Mouse (Mus musculus) splenic B cell, adult 2 months (primary cell): ENCODE data around the gene Tmem189.
"Not testable (repeated sequence)": the region's sequence is repeated elsewhere in the genome, so short reads cannot be mapped to it uniquely, and the experiment has no call there.

Experiments used
- DNase-seq: peaks from one replicate; pipeline ENCODE4 v3.0.0-alpha.2; 2011; ENCODE audit warnings: low read depth, low spot score
- H3K27me3 ChIP-seq: 2 replicates; pipeline ENCODE4 v1.6.1; 2012; ENCODE audit warnings: mild to moderate bottlenecking, low read length, moderate library complexity, mixed read lengths; ENCODE audit not compliant: control insufficient read depth, poor library complexity, insufficient read depth, severe bottlenecking
- H3K36me3 ChIP-seq: 2 replicates; pipeline ENCODE4 v1.6.1; 2012; ENCODE audit warnings: mild to moderate bottlenecking, low read length, moderate library complexity, mixed read lengths; ENCODE audit not compliant: control insufficient read depth, poor library complexity, insufficient read depth, severe bottlenecking

Gene Tmem189

DNA sequence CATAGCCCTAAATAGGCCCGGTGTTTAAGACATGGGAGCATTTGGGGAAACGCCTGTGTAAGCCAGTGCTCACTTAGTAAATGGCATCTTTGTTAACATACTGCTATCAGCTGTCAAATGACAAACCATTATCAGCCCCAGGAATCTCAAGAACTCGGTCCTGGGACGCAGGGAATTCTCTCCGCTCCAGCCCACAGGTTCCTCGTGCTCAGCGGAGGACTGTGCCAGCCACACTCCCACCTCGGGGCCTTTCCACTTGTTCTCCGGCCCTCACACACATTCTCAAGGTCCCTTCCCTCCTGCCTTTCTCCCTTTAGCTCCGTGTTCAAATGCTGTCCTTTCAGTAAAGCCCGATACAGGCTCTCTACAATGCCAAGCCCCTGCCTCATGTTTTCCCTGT is 30.9 kb downstream of the Tmem189 start:
- no peaks in the 10 kb centered on the region for H3K27me3 ChIP-seq

GRCm38 (mm10) chr2:167657973-167658372 is 31.6 kb downstream of the Tmem189 start:
- no peak for DNase-seq
- peaks cover 3% of the 10 kb centered on the region for H3K36me3 ChIP-seq
- H3K27me3 ChIP-seq: no peaks in the 10 kb centered on the region

More for the DNA sequence above, 30.9 kb downstream of the Tmem189 start:
- peaks cover 3% of the 10 kb centered on the region for H3K36me3 ChIP-seq
- no peak for DNase-seq

DNA sequence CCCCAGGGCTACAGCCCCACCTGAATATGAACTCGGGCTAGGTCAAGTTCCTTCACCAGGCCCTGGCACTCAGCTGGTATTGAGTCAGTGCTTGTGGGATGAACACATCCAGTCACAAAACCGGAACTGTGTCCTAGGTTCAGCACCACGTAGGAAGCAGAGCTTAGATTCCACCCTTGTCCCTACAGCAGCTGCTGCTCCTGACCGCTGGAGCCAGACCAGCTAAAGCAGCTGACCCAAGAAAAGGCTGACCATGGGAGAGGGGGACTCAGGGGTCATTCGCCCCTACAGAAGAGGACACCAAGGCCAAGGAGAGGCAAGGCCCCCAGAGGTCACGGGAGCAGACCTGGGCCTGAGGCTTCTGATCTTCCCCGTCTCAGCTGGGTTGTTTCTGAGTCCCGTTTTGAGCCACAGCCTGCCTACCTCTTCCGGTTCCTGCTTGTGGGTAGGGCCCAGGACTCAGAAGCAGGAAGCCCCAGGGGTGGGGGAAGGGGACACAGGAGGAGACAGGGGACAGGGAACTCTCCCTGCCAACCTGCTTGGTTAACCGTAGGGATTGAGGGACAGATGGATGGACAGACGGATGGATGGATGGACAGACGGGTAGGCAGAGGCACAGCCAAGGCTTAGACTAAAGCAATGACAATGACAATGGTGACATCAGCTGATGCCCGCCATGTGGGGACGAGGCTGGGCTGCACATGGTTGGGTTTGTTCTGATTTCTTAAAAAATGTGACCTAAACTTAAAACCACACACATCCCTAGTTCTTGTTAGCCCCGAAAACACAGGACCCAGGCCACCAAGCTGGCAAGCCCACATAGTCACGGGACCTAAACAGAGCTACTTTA is 32.8 kb downstream of the Tmem189 start:
- DNase-seq: peak; percentile 87

DNA sequence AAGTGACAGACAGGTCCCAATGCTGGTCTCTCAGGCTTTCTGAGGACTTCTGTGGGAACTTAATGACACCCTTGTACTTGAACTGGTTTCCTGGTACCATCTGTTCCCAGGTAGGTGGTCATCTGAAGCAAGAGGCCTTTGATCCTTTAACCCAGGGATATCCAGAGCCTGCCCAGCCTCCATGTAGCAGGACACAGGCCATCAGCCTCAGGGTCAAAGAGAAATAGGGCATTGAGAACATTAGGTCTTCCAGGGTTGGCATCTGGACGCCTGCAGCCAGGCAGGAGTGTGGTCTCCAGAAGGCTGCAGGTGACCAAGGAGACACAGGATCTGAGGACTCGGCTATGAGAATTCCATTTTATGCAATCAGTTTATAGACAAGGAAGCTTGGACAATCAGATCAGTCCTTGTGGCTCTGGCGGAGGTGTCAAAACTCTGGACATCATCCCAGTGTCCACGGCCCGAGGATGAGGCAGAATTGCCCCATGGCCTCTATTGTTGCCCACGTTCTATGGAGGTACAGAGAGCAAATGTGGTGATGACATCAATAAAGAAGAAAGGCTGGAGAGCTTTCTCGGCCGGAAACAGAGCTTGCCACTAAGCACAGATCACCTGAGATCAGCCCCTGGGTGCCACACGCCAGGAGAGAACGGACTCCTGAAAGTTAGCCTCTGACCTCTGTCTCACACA is 34.6 kb downstream of the Tmem189 start:
- Histone ChIP-seq H3K27me3 (no peaks in the 10 kb centered on the region), H3K36me3 (peaks cover 5% of the 10 kb centered on the region)
- DNase-seq: no peak

More for the DNA sequence above, 32.8 kb downstream of the Tmem189 start:
- Histone ChIP-seq H3K27me3 (no peaks in the 10 kb centered on the region), H3K36me3 (peaks cover 5% of the 10 kb centered on the region)

DNA sequence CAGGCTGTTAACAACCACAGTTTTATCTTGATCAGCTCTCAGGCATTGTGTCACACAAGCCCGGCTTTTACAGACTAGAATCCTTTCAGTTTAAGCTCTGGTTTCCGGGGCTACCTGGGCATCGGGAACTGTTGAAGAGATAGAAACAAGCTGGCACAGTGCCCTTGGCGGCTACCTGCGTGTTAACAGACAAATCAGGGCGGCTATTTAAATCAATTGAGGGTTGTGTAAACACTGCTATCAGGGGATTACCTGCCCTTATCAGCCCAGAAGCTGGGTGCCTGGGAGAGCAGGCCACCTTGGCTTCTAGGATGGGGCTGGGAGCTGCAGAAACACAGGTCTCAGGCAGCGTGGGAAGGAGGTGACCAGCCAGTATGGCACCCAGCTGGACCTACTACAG is 36.9 kb downstream of the Tmem189 start:
- DNase-seq: no peak
- H3K36me3 ChIP-seq: peaks cover 5% of the 10 kb centered on the region
- no peaks in the 10 kb centered on the region for H3K27me3 ChIP-seq

DNA sequence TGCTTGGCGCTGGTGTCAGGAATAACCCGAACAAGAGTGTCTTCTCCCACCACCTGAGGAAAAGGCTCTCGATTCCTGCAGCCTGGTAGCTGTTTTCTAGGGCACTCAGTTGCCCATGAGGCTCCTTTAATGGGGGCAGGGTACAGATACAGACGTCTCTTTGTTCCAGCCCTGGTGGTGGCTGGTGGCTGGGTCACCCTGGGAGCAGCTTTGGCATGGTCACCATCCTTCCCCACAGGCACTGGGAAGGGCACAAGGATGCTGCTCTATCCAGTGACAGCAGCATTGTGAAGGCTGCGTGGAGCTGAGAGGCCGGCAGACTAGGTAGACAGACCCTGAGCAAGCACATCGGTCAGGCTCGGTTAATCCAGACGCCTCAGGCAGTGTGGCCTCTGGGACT is 38.0 kb downstream of the Tmem189 start:
- H3K36me3 ChIP-seq: peaks cover 5% of the 10 kb centered on the region
- DNase-seq: no peak
- H3K27me3 ChIP-seq: no peaks in the 10 kb centered on the region

DNA sequence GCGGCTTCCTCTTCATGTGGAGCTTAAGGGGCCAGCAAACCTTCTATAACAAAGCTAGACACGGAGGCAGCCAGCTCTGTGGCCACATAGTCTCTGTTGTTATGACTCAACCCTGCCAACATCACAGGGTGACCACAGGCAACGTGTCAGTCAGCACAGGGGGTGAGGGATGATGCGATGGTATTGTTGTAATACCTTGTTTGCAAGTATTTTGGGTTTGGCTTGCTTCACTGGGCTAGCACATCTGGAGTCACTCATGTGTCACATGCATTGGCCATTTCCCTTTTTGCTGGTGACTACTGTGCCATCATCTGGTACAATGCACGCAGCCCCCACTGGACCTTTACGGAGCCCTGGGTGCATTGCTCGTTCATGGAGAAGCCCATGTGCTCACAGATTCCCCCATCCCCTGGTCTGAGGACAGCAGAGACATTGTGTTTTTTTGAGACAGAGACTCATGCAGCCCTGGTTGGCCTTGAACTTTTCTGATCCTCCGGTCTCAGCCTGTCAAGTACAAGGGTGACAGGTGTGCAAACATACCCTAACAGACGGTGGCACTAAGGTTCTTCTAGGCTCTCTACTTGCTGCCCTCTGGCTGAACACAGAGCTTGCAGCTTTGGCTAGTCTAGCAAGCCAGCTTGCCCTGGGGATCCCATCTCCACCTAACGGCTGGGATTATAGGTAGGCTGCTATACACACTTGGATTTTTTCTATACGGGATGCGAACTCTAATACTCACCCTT is 40.2 kb downstream of the Tmem189 start:
- Histone ChIP-seq H3K36me3 (peaks cover 12% of the 10 kb centered on the region), H3K27me3 (no peaks in the 10 kb centered on the region)
- DNase-seq: peak; percentile 83

- peaks cover 8% of the 10 kb centered on the region; the same call in 1 of the 2 replicates for H3K36me3 ChIP-seq
- no peaks in the 10 kb centered on the region for H3K27me3 ChIP-seq
- DNase-seq: no peak
Observed at GRCm38 (mm10) chr2:167646411-167646810, 43.2 kb downstream of the Tmem189 start.

DNA sequence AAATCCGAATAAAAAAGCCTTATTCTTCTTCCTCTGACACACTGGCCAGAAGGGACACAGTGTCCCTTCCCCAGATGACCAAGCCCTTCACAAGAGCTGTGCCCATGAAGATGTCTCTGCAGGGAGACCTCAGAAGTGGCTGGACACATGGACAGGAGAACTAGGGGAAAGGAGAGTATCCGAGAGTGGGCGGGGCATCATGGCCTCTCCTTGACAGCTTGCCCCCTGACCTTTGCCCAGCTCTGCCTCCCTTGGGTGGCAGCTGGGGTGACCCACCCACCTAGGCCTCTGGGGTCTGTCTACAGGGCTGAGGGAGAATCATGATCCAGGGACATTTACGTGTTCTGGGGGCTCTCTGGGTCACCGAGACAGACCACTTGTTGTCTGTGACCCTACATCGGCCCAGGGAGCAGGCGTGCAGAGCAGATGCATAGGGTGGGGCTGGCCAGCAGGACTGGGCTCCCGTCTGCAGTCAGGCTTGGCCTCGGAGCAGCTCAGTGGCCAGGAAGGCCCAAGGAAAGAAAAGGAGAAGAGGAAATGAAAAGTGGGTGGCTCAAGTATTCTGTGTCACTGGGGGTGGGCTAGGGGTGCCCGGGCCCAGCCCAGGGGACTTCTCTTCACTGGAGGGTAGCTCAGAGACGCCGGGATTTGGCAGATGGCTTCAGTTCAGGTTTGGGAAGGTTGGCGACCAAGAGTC is 46.1 kb downstream of the Tmem189 start:
- not testable (repeated sequence) for H3K36me3 ChIP-seq, H3K27me3 ChIP-seq, DNase-seq

GRCm38 (mm10) chr2:167642164-167642563 is 47.5 kb downstream of the Tmem189 start:
- Histone ChIP-seq H3K36me3 (peaks cover 8% of the 10 kb centered on the region; the same call in 1 of the 2 replicates), H3K27me3 (no peaks in the 10 kb centered on the region)
- DNase-seq: no peak

DNA sequence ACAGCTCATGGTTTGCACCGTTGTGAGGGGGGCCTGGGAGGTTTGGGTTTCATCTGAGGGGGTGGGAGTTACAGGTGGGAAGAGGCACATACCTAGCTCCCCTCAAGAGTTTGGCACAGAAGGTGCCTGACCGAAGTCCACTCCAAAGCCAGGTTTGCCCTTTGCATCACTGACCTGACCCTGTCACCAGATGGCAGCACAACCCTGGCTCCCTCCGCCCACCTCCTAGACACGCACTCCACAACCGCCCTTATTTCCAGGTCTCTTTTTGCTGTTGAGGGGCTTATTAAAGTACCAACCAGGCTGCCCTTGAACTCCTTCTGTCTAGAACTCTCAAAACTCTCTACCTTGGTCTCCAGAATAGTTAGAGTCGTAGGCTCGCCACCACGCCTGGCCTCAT is 48.3 kb downstream of the Tmem189 start:
- peak; percentile 80 for DNase-seq
- no peaks in the 10 kb centered on the region for H3K27me3 ChIP-seq
- peaks cover 8% of the 10 kb centered on the region; the same call in 1 of the 2 replicates for H3K36me3 ChIP-seq

GRCm38 (mm10) chr2:167640279-167640678 is 49.3 kb downstream of the Tmem189 start:
- no peaks in the 10 kb centered on the region for H3K27me3 ChIP-seq
- peak; percentile 71 for DNase-seq

DNA sequence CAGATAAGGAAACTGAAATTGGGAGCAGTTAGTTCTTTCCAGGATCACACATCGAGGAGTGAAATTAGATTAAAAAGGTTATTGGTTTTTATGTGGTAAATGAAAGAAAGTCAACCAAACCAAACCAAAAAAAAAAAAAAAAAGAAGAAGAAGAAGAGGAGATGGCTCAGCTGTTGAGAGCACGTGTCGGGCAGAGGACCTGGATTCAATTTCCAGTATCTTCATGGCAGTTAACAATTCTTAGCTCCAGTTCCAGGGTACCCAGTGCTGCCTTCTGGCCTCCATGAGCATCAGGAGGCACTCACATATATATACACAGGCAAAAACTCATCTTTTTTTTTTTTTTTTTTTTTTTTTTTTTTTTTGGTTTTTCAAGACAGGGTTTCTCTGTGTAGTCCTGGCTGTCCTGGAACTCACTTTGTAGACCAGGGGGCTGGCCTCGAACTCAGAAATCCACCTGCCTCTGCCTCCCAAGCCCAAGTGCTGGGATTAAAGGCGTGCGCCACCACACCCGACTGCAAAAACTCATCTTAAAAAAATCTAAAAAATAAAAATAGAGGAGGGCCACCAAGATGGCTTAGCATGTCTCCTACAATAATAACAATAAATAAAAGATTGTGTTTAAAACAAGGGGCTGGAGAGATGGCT is 54.6 kb downstream of the Tmem189 start:
- Histone ChIP-seq H3K27me3 (no peaks in the 10 kb centered on the region), H3K36me3 (no peaks in the 10 kb centered on the region)
- DNase-seq: no peak

More at GRCm38 (mm10) chr2:167640279-167640678, 49.3 kb downstream of the Tmem189 start:
- peaks cover 1% of the 10 kb centered on the region; the same call in 1 of the 2 replicates for H3K36me3 ChIP-seq

DNA sequence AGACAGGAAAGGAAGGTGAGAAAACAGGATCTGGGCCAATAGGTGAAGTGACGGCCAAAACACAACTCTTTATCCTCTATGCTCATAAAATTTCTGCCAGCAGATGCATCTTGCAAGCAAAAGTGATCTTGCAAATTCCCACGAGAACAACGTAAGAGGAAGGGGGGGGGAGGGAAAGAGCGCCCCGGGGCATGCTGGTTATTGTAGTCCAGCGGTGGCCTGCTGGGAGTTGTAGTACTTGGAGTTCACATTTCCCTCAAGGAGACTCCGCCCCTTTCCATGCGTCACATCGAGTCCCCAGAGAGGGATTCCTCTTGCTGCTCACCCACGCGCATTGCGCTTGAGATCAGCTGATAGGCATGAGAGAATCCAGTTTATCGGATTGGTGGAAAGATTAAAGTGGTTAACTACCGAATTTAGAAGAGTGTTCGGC is 55.3 kb downstream of the Tmem189 start:
- peak; percentile 100 for DNase-seq
- no peaks in the 10 kb centered on the region for H3K36me3 ChIP-seq
- no peaks in the 10 kb centered on the region for H3K27me3 ChIP-seq
